Comparison of ENCODE assay signal across 26 mouse cellular contexts in genomic region chr14:117992600-117993256, GRCm38 (mm10). TPM values are rescaled to one million over a fixed set of nuclear protein-coding genes. Genes with fewer than 3 reads are reported as not detected.
DNase-seq lines count a peak whose midpoint lies in the region; ATAC-seq and TF ChIP-seq lines count a peak whose summit lies in the region.
"Had no signal": no experiment of that assay in that cellular context is flagged by ENCODE, and none has a peak within 500 bp of the region (broad histone marks: within the 10 kb centered on the region; RNA-seq: fewer than 3 reads in every experiment).

No protein-coding gene starts in this region.

- no peaks in the 10 kb centered on the region for H3K36me3 ChIP-seq in hindbrain, embryonic 12.5 days
- H3K36me3 ChIP-seq in hindbrain, embryonic 10.5 days, result no peaks in the 10 kb centered on the region
- H3K36me3 ChIP-seq in intestine, postnatal 0 days (ENCODE audit: control insufficient read depth, insufficient read depth), result no peaks in the 10 kb centered on the region
- H3K36me3 ChIP-seq: heart, embryonic 12.5 days; limb, embryonic 12.5 days; liver, embryonic 15.5 days had no signal

- H3K4me1 ChIP-seq in hindbrain, embryonic 12.5 days, result no peaks in the 10 kb centered on the region
- H3K4me1 ChIP-seq in hindbrain, embryonic 10.5 days (replicated peaks), result peaks cover 15% of the 10 kb centered on the region
- no peaks in the 10 kb centered on the region for H3K4me1 ChIP-seq in intestine, postnatal 0 days (replicated peaks; ENCODE audit: control insufficient read depth, insufficient read depth, low read length)
- H3K4me1 ChIP-seq: heart, embryonic 12.5 days; limb, embryonic 12.5 days; liver, embryonic 15.5 days had no signal

- H3K4me3 ChIP-seq in hindbrain, embryonic 12.5 days, result no peak overlapping the region
- H3K4me3 ChIP-seq in hindbrain, embryonic 10.5 days, result no peak overlapping the region
- H3K4me3 ChIP-seq in intestine, postnatal 0 days (ENCODE audit: low read depth, low read length), result no peak overlapping the region
- H3K4me3 ChIP-seq: erythroblast, embryonic 14.5 days; heart, adult 2 months; heart, embryonic 12.5 days; limb, embryonic 12.5 days; liver, embryonic 15.5 days had no signal

- H3K9ac ChIP-seq in hindbrain, embryonic 12.5 days, result no peak overlapping the region
- no peak overlapping the region for H3K9ac ChIP-seq in intestine, postnatal 0 days (ENCODE audit: low read depth, low read length)
- H3K9ac ChIP-seq: heart, embryonic 12.5 days; limb, embryonic 12.5 days; liver, embryonic 15.5 days; lung, embryonic 14.5 days had no signal

- WGBS in hindbrain, embryonic 12.5 days, result 78% methylated on average over 8 of the region's 8 CpGs
- WGBS in hindbrain, embryonic 10.5 days, result 81% methylated on average over 8 of the region's 8 CpGs
- WGBS in intestine, postnatal 0 days, result 41% methylated on average over 8 of the region's 8 CpGs

- DNase-seq in adrenal gland, postnatal 14 days, result peak; percentile 11
- DNase-seq in adrenal gland, postnatal 4 days (ENCODE audit: low spot score in 2 of 2), result no peak
- DNase-seq in hindbrain, embryonic 10.5 days (ENCODE audit: low spot score), result no peak
- peak; percentile 18 for DNase-seq in 3T3-L1 (ENCODE audit: low read depth, low spot score)
- DNase-seq in adipocyte (ENCODE audit: low spot score), result no peak
- DNase-seq: cerebellum, adult 2 months; cerebellum, postnatal 14 days; gastrocnemius, postnatal 36 days; heart, adult 2 months; kidney, adult 8-10 months; kidney, postnatal 4 days; lung, embryonic 14.5 days; lung, postnatal 14 days; spleen, adult 18-20 months; thymus, adult 18-20 months; thymus, postnatal 25 days had no signal

- H3K27me3 ChIP-seq in hindbrain, embryonic 12.5 days, result no peaks in the 10 kb centered on the region
- no peaks in the 10 kb centered on the region for H3K27me3 ChIP-seq in hindbrain, embryonic 10.5 days (ENCODE audit: insufficient read depth, poor library complexity, severe bottlenecking)
- no peaks in the 10 kb centered on the region for H3K27me3 ChIP-seq in intestine, postnatal 0 days (replicated peaks; ENCODE audit: control insufficient read depth, insufficient read depth, low read length)
- H3K27me3 ChIP-seq: liver, embryonic 15.5 days had no signal

- no peaks in the 10 kb centered on the region for H3K9me3 ChIP-seq in hindbrain, embryonic 12.5 days (replicated peaks)
- no peaks in the 10 kb centered on the region for H3K9me3 ChIP-seq in hindbrain, embryonic 10.5 days
- H3K9me3 ChIP-seq in intestine, postnatal 0 days (ENCODE audit: control insufficient read depth), result no peaks in the 10 kb centered on the region
- H3K9me3 ChIP-seq: limb, embryonic 12.5 days; liver, embryonic 15.5 days had no signal

- no peak for TF ChIP-seq CTCF in intestine, postnatal 0 days (IDR thresholded peaks at IDR 0.05; ENCODE audit: low read depth)

- ATAC-seq in hindbrain, embryonic 12.5 days (ENCODE audit: low FRiP score), result 0 out of 2 replicates have a peak, but pooled peaks have one; percentile 29
- peak; percentile 41 for ATAC-seq in intestine, postnatal 0 days
- ATAC-seq: CD4-positive, CD25-positive, alpha-beta regulatory T cell, adult 4 months; inflammation-experienced regulatory T-cells, adult 6 months; midbrain, embryonic 16.5 days had no signal

- H3K27ac ChIP-seq in hindbrain, embryonic 12.5 days, result no peak overlapping the region
- no peak overlapping the region for H3K27ac ChIP-seq in hindbrain, embryonic 10.5 days
- H3K27ac ChIP-seq in intestine, postnatal 0 days (ENCODE audit: low read depth, low read length), result no peak overlapping the region
- H3K27ac ChIP-seq: heart, adult 2 months; kidney, postnatal 0 days; limb, embryonic 12.5 days; liver, embryonic 15.5 days had no signal

- no peak overlapping the region for H3K4me2 ChIP-seq in hindbrain, embryonic 12.5 days (replicated peaks)
- no peak overlapping the region for H3K4me2 ChIP-seq in intestine, postnatal 0 days (replicated peaks; ENCODE audit: low read depth)
- H3K4me2 ChIP-seq: heart, embryonic 12.5 days; limb, embryonic 12.5 days; liver, embryonic 15.5 days; lung, embryonic 14.5 days had no signal

RNA-seq across cellular contexts. Expression of gene Dct, which starts 59.3 kb away (rescaled TPM):
- total RNA-seq in adrenal gland, postnatal 14 days (2021), result not detected in 2 replicates
- total RNA-seq in adrenal gland, postnatal 4 days (2021), result under 1 TPM in 1 of 2 experiments, not detected in 1; 0.11 TPM
- polyA plus RNA-seq in hindbrain, embryonic 12.5 days (2016; fragmentation: Nextera tagmentation; extraction: Ambion mirVana), result 3.8 and 6.0 TPM in 2 replicates
- 3.2 and 3.5 TPM in 2 replicates for polyA plus RNA-seq in hindbrain, embryonic 10.5 days (2016; fragmentation: Nextera tagmentation; extraction: Ambion mirVana)
- polyA plus RNA-seq in intestine, postnatal 0 days (2015; fragmentation: Nextera tagmentation; extraction: Ambion mirVana), result 6.1 and 6.7 TPM in 2 replicates
- polyA plus RNA-seq: erythroblast, embryonic 14.5 days had no signal

Comparison
In these comparisons a context has a peak if more than half of its experiments do, and no peak if none do; other contexts are left out.
1. DNase-seq: peak in adrenal gland, postnatal 14 days (single experiment) and 3T3-L1 (single experiment); none in adrenal gland, postnatal 4 days (0 of 2), hindbrain, embryonic 10.5 days (single experiment) and adipocyte (single experiment).